Mouse (Mus musculus): Measurements from ENCODE around the gene Lilr4b.

DNA sequence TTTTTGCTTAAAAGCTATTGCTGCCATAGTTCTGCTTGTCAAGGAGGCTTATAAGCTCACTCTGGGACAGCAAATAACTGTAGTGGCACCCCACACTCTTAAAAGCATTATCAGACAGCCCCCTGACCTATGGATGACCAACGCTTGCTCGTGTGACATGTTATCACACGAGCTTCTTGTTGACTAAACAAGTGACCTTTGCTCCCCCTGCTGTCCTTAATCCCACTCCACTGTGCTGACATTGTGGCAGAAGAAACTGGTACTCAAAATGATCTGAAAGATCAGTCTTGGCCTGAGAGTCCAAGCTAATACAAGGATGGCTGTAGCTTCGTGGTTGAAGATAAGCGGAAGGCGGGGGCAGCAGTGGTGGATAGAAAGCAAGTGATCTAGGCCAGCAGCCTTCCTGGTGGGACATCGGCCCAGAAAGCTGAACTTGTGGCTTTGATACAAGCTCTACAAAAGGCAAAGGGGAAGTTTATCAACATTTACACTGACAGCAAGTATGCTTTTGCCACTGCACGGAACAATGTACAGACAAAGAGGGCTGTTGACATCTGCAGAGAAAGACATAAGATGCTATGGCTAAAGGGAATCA is 48.5 kb downstream of the Lilr4b start:
- no peak for TF ChIP-seq MYOD1 (IDR thresholded peaks at IDR 0.05; ENCODE audit: control insufficient read depth, insufficient read length, low read depth)
- no peak for TF ChIP-seq CTCF (IDR thresholded peaks at IDR 0.05; ENCODE audit: control insufficient read depth, insufficient read depth, insufficient read length)
- no peak for TF ChIP-seq CEBPB (IDR thresholded peaks at IDR 0.05; ENCODE audit: low read depth)
- TF ChIP-seq MAX (IDR thresholded peaks at IDR 0.05), result no peak
- TF ChIP-seq FOSL1 (IDR thresholded peaks at IDR 0.05; ENCODE audit: insufficient read depth, low read length, poor library complexity, severe bottlenecking), result no peak
